Mouse (Mus musculus) lung, postnatal 0 days (tissue): Measurements from ENCODE around the gene Cadps2. TPM values are rescaled to one million over a fixed set of nuclear protein-coding genes. Genes with fewer than 3 reads are reported as not detected.

Experiments used
- ATAC-seq: fragments of 200-750 bp; cut with Nextera tagmentation; 2 replicates; pipeline ENCODE4 v1.8.0; 2017; ENCODE audit warnings: moderate library complexity
- DNase-seq: peaks from one replicate; pipeline ENCODE4 v3.0.0-alpha.2; 2016; ENCODE audit warnings: low spot score
- H3K27ac ChIP-seq: fragments of 300-500 bp; sonication (generic); 2 replicates; pipeline ENCODE4 v1.5.1; 2014; ENCODE audit warnings: antibody characterized with exemption, mild to moderate bottlenecking, low read length, mixed read lengths
- H3K27me3 ChIP-seq: fragments of 300-500 bp; sonication (generic); replicated peaks from 2 replicates; pipeline ENCODE4 v1.6.1; 2014; ENCODE audit warnings: low read length, mixed read lengths; ENCODE audit not compliant: insufficient read depth
- H3K36me3 ChIP-seq: fragments of 300-500 bp; sonication (generic); 2 replicates; pipeline ENCODE4 v1.6.1; 2014; ENCODE audit warnings: low read length, mixed read lengths; ENCODE audit not compliant: insufficient read depth
- H3K4me1 ChIP-seq: fragments of 300-500 bp; sonication (generic); 2 replicates; pipeline ENCODE4 v1.6.1; 2014; ENCODE audit warnings: antibody characterized with exemption, low read depth, low read length, mixed read lengths; ENCODE audit not compliant: insufficient read depth
- H3K4me2 ChIP-seq: fragments of 300-500 bp; sonication (generic); replicated peaks from 2 replicates; pipeline ENCODE4 v1.6.1; 2014; ENCODE audit warnings: low read depth, mild to moderate bottlenecking, low read length, moderate library complexity, mixed read lengths
- H3K4me3 ChIP-seq: fragments of 300-500 bp; sonication (generic); 2 replicates; pipeline ENCODE4 v1.5.1; 2014; ENCODE audit warnings: low read depth, low read length
- H3K9ac ChIP-seq: fragments of 300-500 bp; sonication (generic); replicated peaks from 2 replicates; pipeline ENCODE4 v1.6.1; 2014; ENCODE audit warnings: low read depth, mild to moderate bottlenecking
- H3K9me3 ChIP-seq: fragments of 300-500 bp; sonication (generic); 2 replicates; pipeline ENCODE4 v1.6.1; 2016; ENCODE audit warnings: low read length, mixed read lengths
- CTCF ChIP-seq: IDR thresholded peaks from 2 replicates; pipeline ENCODE4 v1.5.1; 2016; ENCODE audit warnings: antibody characterized with exemption, mild to moderate bottlenecking
- EP300 ChIP-seq: IDR thresholded peaks from 2 replicates; pipeline ENCODE4 v1.6.1; 2016; ENCODE audit warnings: antibody characterized with exemption, mild to moderate bottlenecking, control low read depth
- WGBS: fragments of 180-500 bp; shearing (Covaris S2); extraction: QIAGEN DNeasy Blood & Tissue Kit; methylation state at CpG from one replicate; pipeline ENCODE4 v1.1.7; 2014; 5-methylcytosine and 5-hydroxymethylcytosine counted together
- polyA plus RNA-seq: library from polyadenylated mRNA; unstranded; fragments of >200 nt; fragmentation: Nextera tagmentation; extraction: Ambion mirVana; gene quantifications from 2 replicates; pipeline ENCODE4 v1.2.1, GENCODE M21; 2015

Cadps2 gene
- polyA plus RNA-seq, 1 experiment from 2014 or later, result 8.0 TPM

DNA sequence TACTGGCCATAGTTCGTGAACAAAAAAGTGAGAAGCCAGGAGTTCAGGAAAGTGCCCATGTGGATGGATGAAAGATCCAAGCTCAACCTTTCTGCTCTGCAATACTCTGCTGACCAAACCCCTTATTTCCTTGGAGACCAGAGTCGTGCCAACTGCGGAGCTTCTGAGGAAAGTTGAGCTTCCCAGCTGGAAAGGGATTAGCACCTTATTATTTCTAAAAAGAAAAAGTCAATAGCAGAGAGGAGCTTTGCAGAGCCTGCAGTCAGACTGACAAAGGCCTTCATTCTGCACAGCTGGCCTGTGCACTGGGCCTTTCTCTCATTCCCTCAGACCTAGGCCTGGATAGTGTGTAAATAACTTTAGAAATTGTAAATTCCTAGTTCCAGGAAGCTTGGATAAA lies 106.5 kb downstream of the Cadps2 start:
- no peak for ATAC-seq
- H3K36me3 ChIP-seq, result no peaks in the 10 kb centered on the region
- DNase-seq, result no peak
- H3K9ac ChIP-seq, result no peak overlapping the region
- no peak overlapping the region for H3K27ac ChIP-seq
- 53% methylated on average over 3 of the region's 3 CpGs for WGBS
- no peaks in the 10 kb centered on the region for H3K4me1 ChIP-seq
- no peak for TF ChIP-seq CTCF
- no peak for TF ChIP-seq EP300
- no peak overlapping the region for H3K4me2 ChIP-seq
- H3K27me3 ChIP-seq, result no peaks in the 10 kb centered on the region
- H3K4me3 ChIP-seq, result no peak overlapping the region
- no peaks in the 10 kb centered on the region for H3K9me3 ChIP-seq

DNA sequence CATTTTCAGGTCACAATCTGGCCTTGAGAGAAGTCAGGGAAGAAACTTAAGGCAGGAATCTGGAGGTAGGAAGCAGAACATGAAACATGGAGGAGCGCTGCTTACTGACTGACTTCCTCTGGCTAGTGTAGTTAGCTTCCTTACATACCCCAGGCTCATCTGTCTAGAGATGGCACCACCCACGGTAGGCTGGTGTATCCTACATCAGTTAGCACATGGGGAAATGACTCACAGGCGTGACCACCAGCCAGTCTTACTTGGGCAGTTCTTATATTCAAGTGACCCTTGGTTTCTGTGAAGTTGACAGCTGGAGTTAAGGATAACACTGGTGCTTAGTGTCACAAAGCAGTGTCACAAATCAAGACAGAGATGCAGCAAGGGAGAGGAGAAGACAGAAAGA lies 110.6 kb downstream of the Cadps2 start:
- no peak overlapping the region for H3K9ac ChIP-seq

DNA sequence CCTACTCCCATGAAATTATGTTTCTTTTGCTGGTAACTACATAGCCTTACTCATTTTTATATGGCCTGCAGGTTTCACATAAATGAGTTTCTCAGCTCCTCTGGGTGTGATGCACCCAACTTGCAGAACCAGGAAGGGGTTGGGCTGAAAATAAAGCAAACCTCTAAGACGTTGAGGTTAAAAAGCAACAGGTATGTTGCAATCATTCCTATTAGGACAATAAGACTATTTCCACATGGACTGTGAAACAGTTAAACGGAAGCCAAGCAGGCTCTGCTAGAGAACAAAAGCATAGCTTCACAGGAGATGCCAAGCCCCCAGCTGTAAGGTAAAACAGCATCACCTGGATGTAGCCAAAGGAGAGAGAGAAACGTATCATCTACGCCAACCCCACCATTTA lies 115.5 kb downstream of the Cadps2 start:
- TF ChIP-seq CTCF (no peak), EP300 (no peak)
- DNase-seq, result no peak
- Histone ChIP-seq H3K4me3 (no peak overlapping the region), H3K9ac (no peak overlapping the region), H3K4me1 (no peaks in the 10 kb centered on the region), H3K9me3 (no peaks in the 10 kb centered on the region), H3K4me2 (no peak overlapping the region), H3K27me3 (no peaks in the 10 kb centered on the region), H3K36me3 (no peaks in the 10 kb centered on the region), H3K27ac (no peak overlapping the region)
- ATAC-seq, result no peak
- WGBS, result 76% methylated on average over 4 of the region's 4 CpGs

More for the DNA sequence above, 110.6 kb downstream of the Cadps2 start:
- Histone ChIP-seq H3K4me2 (no peak overlapping the region), H3K4me1 (no peaks in the 10 kb centered on the region), H3K27ac (no peak overlapping the region), H3K36me3 (no peaks in the 10 kb centered on the region), H3K27me3 (no peaks in the 10 kb centered on the region), H3K9me3 (no peaks in the 10 kb centered on the region), H3K4me3 (no peak overlapping the region)
- no peak for ATAC-seq
- no peak for TF ChIP-seq EP300
- TF ChIP-seq CTCF, result no peak
- 69% methylated on average over 3 of the region's 3 CpGs for WGBS
- no peak for DNase-seq

DNA sequence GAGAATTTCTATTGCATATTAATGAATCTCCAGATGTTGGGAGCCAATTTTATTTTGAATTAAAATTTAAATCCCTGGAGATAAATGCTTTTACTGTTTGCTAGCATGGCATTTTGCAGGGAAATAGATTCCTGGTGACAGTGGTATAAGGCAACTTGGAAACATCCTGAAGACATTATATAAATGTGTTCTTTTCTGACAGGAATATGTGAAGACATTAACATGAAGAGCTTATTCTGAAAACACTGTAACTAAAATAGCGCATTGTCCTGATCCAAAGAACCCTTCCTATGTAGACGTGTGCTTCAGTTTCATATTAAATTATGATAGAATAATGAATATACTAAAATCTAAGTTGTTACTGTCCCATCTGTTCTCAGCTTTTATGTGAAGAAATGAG lies 118.8 kb downstream of the Cadps2 start:
- no peak overlapping the region for H3K4me2 ChIP-seq
- TF ChIP-seq EP300 (no peak), CTCF (no peak)
- no peak overlapping the region for H3K27ac ChIP-seq
- WGBS, result 91% methylated on average over 2 of the region's 2 CpGs
- no peak for ATAC-seq
- no peak overlapping the region for H3K9ac ChIP-seq
- H3K9me3 ChIP-seq, result no peaks in the 10 kb centered on the region
- H3K4me3 ChIP-seq, result no peak overlapping the region
- no peaks in the 10 kb centered on the region for H3K27me3 ChIP-seq
- no peaks in the 10 kb centered on the region for H3K4me1 ChIP-seq
- no peaks in the 10 kb centered on the region for H3K36me3 ChIP-seq
- DNase-seq, result no peak

DNA sequence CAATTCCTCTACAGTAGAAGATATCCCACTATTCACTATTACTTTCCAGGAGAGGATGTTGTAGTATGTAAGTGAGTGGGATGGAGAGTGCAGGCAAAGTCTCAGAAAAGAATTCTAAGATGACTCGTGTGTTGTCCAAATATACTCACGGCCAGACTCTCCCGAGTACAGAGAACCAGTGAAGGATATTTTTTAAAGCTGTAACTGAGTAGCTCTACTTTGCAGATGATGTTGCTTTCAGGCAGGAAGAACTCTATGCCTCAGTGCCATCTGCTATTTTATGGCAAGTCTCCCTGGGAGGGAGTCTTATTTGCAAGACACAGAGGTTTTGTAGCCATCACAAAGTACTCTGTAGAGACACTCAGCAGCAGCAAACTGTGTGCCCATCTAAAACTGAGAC lies 131.7 kb downstream of the Cadps2 start:
- WGBS, result 53% methylated on average over 3 of the region's 3 CpGs
- no peaks in the 10 kb centered on the region for H3K36me3 ChIP-seq
- no peaks in the 10 kb centered on the region for H3K27me3 ChIP-seq
- no peaks in the 10 kb centered on the region for H3K9me3 ChIP-seq
- ATAC-seq (no peak), DNase-seq (no peak)
- no peak for TF ChIP-seq CTCF
- TF ChIP-seq EP300, result no peak
- H3K9ac ChIP-seq, result no peak overlapping the region
- no peaks in the 10 kb centered on the region for H3K4me1 ChIP-seq
- H3K4me3 ChIP-seq, result no peak overlapping the region
- no peak overlapping the region for H3K4me2 ChIP-seq
- H3K27ac ChIP-seq, result no peak overlapping the region

DNA sequence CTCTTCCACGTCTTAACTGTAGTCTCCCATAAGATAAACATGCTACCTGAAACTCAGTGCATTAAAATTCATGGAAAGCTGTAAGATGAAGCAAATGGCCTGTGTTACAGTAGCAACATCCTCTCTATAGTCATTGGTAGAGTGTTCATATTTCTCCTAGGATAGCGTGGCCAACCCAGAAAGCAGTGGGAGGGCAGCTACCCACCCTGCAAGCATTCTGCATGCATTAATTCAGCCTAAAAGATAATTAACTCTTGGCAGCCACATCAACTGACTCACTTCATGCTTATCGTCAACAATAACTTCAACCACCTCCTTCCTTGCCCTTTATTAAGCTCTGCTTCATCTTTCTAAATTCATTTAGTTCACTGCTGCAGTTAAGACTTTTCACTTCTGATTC lies 138.3 kb downstream of the Cadps2 start:
- Histone ChIP-seq H3K36me3 (no peaks in the 10 kb centered on the region), H3K27me3 (no peaks in the 10 kb centered on the region), H3K27ac (no peak overlapping the region), H3K9me3 (no peaks in the 10 kb centered on the region), H3K4me1 (no peaks in the 10 kb centered on the region), H3K9ac (no peak overlapping the region), H3K4me3 (no peak overlapping the region), H3K4me2 (no peak overlapping the region)
- DNase-seq (no peak), ATAC-seq (no peak)
- WGBS, result 52% methylated on average over 3 of the region's 3 CpGs
- no peak for TF ChIP-seq CTCF
- TF ChIP-seq EP300, result no peak

DNA sequence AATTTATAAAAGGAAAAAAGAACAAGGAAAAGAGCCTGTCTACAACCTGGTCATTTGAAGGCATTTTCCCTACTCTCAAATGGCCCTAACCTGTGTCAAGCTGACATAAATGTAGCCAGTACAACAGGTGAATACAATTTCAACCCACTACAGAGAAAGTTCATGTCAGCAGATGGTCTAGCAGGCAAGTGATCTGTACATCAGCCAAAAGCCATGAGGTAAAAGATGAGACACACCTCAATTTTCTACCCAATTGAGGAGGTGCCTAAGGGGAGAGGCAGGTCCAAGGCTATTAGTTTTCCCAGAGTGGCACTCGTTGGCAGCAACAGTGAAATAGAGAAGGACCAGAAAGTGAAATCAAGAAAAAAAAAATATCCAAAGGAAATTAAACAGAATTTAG lies 161.0 kb downstream of the Cadps2 start:
- WGBS, result 78% methylated on average over 1 of the region's 1 CpGs
- H3K27ac ChIP-seq, result no peak overlapping the region
- H3K4me3 ChIP-seq, result no peak overlapping the region
- no peaks in the 10 kb centered on the region for H3K27me3 ChIP-seq
- H3K9me3 ChIP-seq, result no peaks in the 10 kb centered on the region
- H3K4me1 ChIP-seq, result no peaks in the 10 kb centered on the region
- ATAC-seq (no peak), DNase-seq (no peak)
- no peaks in the 10 kb centered on the region for H3K36me3 ChIP-seq
- TF ChIP-seq EP300 (no peak), CTCF (no peak)
- no peak overlapping the region for H3K9ac ChIP-seq
- no peak overlapping the region for H3K4me2 ChIP-seq
